In genomic region chr10:127679208-127679607, GRCm38 (mm10) we compare ENCODE assay signal across 16 mouse cellular contexts. TPM values are rescaled to one million over a fixed set of nuclear protein-coding genes. Genes with fewer than 3 reads are reported as not detected.
"Had no signal": no experiment of that assay in that cellular context is flagged by ENCODE, and none has a peak within 500 bp of the region (broad histone marks: within the 10 kb centered on the region; RNA-seq: fewer than 3 reads in every experiment).

No protein-coding gene starts in this region.

- ATAC-seq: liver, postnatal 0 days had no signal

- H3K36me3 ChIP-seq: limb, embryonic 15.5 days; liver, embryonic 13.5 days; neural tube, embryonic 13.5 days; stomach, embryonic 15.5 days had no signal

- DNase-seq: kidney, adult 9 months; kidney, postnatal 36 days; layer of hippocampus, adult 9-11 months; layer of hippocampus, postnatal 36 days; liver, embryonic 13.5 days; liver, postnatal 0 days; lung, postnatal 36 days; midbrain, embryonic 14.5 days; right cerebral cortex, postnatal 14 days; thymus, postnatal 4 days had no signal

- H3K27me3 ChIP-seq: limb, embryonic 15.5 days; liver, embryonic 13.5 days; neural tube, embryonic 13.5 days; stomach, embryonic 15.5 days had no signal

- H3K9me3 ChIP-seq: limb, embryonic 15.5 days; liver, embryonic 13.5 days; neural tube, embryonic 13.5 days; stomach, embryonic 15.5 days had no signal

- H3K9ac ChIP-seq: limb, embryonic 15.5 days; liver, embryonic 13.5 days; liver, postnatal 0 days; neural tube, embryonic 13.5 days; stomach, embryonic 15.5 days had no signal

- H3K4me3 ChIP-seq: limb, embryonic 15.5 days; liver, embryonic 13.5 days; neural tube, embryonic 13.5 days; stomach, embryonic 15.5 days had no signal

- H3K27ac ChIP-seq: kidney, postnatal 0 days; limb, embryonic 15.5 days; liver, embryonic 13.5 days; neural tube, embryonic 13.5 days; stomach, embryonic 15.5 days had no signal

- H3K4me2 ChIP-seq: limb, embryonic 15.5 days; neural tube, embryonic 13.5 days; stomach, embryonic 15.5 days had no signal

RNA-seq across cellular contexts. Expression of gene Myo1a, which starts 25.8 kb away (rescaled TPM):
- total RNA-seq: monocyte, adult 5-6 weeks had no signal
- polyA plus RNA-seq: midbrain, embryonic 14.5 days had no signal

RNA-seq across cellular contexts. Expression of gene Tac2, which starts 45.1 kb away (rescaled TPM):
- total RNA-seq: monocyte, adult 5-6 weeks had no signal
- polyA plus RNA-seq: lung, embryonic 16.5 days; midbrain, embryonic 14.5 days had no signal
